Mouse (Mus musculus): ENCODE results near the gene Rabgap1l. TPM values are rescaled to one million over a fixed set of nuclear protein-coding genes. Genes with fewer than 3 reads are reported as not detected.

Gene Rabgap1l
- polyA plus RNA-seq, 1 experiment, result 14.2 TPM

DNA sequence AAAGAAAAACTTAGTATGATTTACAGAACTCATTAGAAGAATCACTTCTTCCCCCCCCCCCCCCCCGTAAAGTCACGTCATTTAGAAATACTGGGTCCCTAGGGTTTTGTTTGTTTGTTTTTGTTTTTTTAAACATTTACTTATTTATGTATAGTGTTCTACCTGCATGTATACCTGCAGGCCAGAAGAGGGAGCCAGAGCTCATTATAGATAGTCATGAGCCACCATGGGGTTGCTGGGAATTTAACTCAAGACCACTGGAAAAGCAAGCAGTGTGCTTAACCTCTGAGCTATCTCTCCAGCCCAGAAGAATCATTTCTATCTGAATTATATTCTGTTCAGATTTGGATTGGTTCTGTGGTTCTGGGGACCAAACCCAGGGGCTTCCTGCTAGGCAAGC, 539.9 kb downstream of the Rabgap1l start:
- Histone ChIP-seq H3K4me3 (ENCODE audit: control insufficient read depth, low read depth, low read length) (no peak overlapping the region), H3K36me3 (ENCODE audit: control insufficient read depth, insufficient read depth, low read length) (peaks cover 1% of the 10 kb centered on the region; the same call in 1 of the 2 replicates), H3K27me3 (ENCODE audit: control insufficient read depth, insufficient read depth, low read length) (no peaks in the 10 kb centered on the region), H3K27ac (ENCODE audit: control insufficient read depth, insufficient read depth, low read depth, low read length) (no peak overlapping the region), H3K4me1 (ENCODE audit: control insufficient read depth, insufficient read depth, low read length) (no peaks in the 10 kb centered on the region)
- TF ChIP-seq POLR2A (IDR thresholded peaks at IDR 0.05; ENCODE audit: control insufficient read depth, low read depth, low read length) (no peak), CTCF (IDR thresholded peaks at IDR 0.05; ENCODE audit: control insufficient read depth, insufficient read depth, insufficient replicate concordance, low read depth, low read length) (no peak)

DNA sequence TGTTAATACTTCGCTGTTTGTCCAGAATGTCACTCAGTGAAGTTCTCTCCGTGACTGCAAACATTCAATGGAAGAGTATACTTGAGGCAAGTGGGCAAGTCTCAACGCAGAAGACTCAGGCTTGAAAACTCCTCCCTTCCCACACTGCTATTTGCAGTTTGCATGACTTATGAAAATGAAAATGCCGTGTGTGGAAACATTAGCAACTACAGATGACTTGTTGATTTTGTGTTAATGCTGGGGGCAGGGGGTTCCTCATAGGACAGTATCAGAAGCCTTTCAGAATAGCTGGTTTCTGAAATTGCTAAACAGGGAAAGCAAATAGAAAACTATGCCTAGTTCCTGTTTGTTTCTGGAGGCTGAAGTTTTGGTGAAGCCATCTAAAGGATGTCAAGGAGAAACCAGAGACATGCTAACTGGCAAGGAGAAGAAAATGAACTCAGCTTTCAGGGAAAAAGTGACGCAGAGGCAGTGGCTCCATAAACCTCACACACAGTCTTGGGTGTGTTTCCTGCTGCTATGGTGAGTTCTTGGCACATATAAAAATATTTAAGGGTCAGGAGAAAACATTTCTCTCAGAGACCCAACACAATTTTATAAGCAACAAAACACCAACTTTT, 541.5 kb downstream of the Rabgap1l start:
- Histone ChIP-seq H3K4me3 (ENCODE audit: control insufficient read depth, low read depth, low read length) (no peak overlapping the region), H3K4me1 (ENCODE audit: control insufficient read depth, insufficient read depth, low read length) (no peaks in the 10 kb centered on the region), H3K36me3 (ENCODE audit: control insufficient read depth, insufficient read depth, low read length) (peaks cover 1% of the 10 kb centered on the region; the same call in 1 of the 2 replicates), H3K27ac (ENCODE audit: control insufficient read depth, insufficient read depth, low read depth, low read length) (no peak overlapping the region), H3K27me3 (ENCODE audit: control insufficient read depth, insufficient read depth, low read length) (no peaks in the 10 kb centered on the region)
- TF ChIP-seq CTCF (IDR thresholded peaks at IDR 0.05; ENCODE audit: control insufficient read depth, insufficient read depth, insufficient replicate concordance, low read depth, low read length) (no peak), POLR2A (IDR thresholded peaks at IDR 0.05; ENCODE audit: control insufficient read depth, low read depth, low read length) (no peak)

DNA sequence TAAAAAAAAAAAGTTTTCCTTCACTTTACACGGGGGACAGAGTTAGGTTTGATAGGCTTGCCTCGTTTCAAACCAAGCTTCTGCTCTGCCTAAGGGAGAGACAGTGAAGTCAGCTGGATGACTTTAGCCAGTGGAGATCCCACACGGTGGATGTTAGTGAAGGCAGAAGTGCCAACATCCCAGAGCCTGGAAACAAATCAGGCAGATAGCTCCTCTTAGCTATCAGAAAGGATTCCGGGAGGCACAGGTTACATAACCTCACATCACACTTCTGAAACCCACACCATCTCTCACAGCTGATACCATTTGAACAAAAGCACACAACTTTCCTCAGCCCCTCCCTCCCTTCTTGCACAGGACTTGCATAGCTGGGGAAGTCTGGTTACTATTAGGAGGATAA, 542.2 kb downstream of the Rabgap1l start:
- H3K27me3 ChIP-seq (ENCODE audit: control insufficient read depth, insufficient read depth, low read length), result no peaks in the 10 kb centered on the region
- no peak overlapping the region for H3K4me3 ChIP-seq (ENCODE audit: control insufficient read depth, low read depth, low read length)
- no peaks in the 10 kb centered on the region for H3K36me3 ChIP-seq (ENCODE audit: control insufficient read depth, insufficient read depth, low read length)
- no peak overlapping the region for H3K27ac ChIP-seq (ENCODE audit: control insufficient read depth, insufficient read depth, low read depth, low read length)
- H3K4me1 ChIP-seq (ENCODE audit: control insufficient read depth, insufficient read depth, low read length), result no peaks in the 10 kb centered on the region
- TF ChIP-seq POLR2A (IDR thresholded peaks at IDR 0.05; ENCODE audit: control insufficient read depth, low read depth, low read length) (no peak), CTCF (IDR thresholded peaks at IDR 0.05; ENCODE audit: control insufficient read depth, insufficient read depth, insufficient replicate concordance, low read depth, low read length) (no peak)

DNA sequence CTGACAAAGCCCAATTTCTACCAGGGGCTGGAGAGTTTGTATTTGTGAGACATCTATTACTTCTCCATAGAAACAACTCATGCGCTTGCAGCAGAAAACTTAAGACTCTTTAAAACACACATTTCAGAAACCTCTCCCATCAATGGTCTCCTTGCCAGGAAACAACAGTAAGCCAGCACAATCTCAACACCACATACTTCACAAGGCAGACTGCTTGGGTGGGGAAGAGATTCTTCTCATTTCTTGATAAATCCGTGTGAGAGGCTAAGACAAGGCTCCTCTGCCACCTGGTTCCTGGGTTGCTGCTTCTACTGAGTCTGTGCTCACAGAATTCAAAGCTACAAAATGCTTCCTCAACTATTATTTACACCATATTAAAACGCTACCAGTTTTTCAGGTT, 543.2 kb downstream of the Rabgap1l start:
- Histone ChIP-seq H3K4me3 (ENCODE audit: control insufficient read depth, low read depth, low read length) (no peak overlapping the region), H3K4me1 (ENCODE audit: control insufficient read depth, insufficient read depth, low read length) (no peaks in the 10 kb centered on the region), H3K36me3 (ENCODE audit: control insufficient read depth, insufficient read depth, low read length) (no peaks in the 10 kb centered on the region), H3K27ac (ENCODE audit: control insufficient read depth, insufficient read depth, low read depth, low read length) (no peak overlapping the region), H3K27me3 (ENCODE audit: control insufficient read depth, insufficient read depth, low read length) (no peaks in the 10 kb centered on the region)
- TF ChIP-seq CTCF (IDR thresholded peaks at IDR 0.05; ENCODE audit: control insufficient read depth, insufficient read depth, insufficient replicate concordance, low read depth, low read length) (no peak), POLR2A (IDR thresholded peaks at IDR 0.05; ENCODE audit: control insufficient read depth, low read depth, low read length) (no peak)

DNA sequence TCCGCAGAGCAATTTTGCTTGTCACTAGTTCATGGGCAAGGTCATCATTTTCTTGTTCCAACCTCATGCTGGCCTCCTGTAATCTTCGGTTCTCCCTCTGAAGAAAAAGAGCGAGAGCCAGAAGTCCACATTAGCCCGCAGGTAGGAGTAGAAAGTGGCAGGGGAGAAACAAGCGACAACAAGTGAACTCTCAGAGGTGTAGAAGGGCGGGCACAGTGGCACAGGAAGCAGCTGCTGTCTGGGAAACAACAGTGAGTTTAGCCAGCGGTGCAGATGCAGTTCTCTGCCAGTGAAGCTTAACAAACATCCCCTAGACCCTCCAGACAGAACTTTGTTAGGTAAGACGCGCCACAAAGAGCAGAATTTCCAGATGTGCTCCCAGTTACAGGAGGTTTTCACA, 545.5 kb downstream of the Rabgap1l start:
- Histone ChIP-seq H3K4me1 (ENCODE audit: control insufficient read depth, insufficient read depth, low read length) (no peaks in the 10 kb centered on the region), H3K4me3 (ENCODE audit: control insufficient read depth, low read depth, low read length) (no peak overlapping the region), H3K27ac (ENCODE audit: control insufficient read depth, insufficient read depth, low read depth, low read length) (no peak overlapping the region), H3K27me3 (ENCODE audit: control insufficient read depth, insufficient read depth, low read length) (no peaks in the 10 kb centered on the region), H3K36me3 (ENCODE audit: control insufficient read depth, insufficient read depth, low read length) (no peaks in the 10 kb centered on the region)
- TF ChIP-seq POLR2A (IDR thresholded peaks at IDR 0.05; ENCODE audit: control insufficient read depth, low read depth, low read length), result no peak
- no peak for TF ChIP-seq CTCF (IDR thresholded peaks at IDR 0.05; ENCODE audit: control insufficient read depth, insufficient read depth, insufficient replicate concordance, low read depth, low read length)

DNA sequence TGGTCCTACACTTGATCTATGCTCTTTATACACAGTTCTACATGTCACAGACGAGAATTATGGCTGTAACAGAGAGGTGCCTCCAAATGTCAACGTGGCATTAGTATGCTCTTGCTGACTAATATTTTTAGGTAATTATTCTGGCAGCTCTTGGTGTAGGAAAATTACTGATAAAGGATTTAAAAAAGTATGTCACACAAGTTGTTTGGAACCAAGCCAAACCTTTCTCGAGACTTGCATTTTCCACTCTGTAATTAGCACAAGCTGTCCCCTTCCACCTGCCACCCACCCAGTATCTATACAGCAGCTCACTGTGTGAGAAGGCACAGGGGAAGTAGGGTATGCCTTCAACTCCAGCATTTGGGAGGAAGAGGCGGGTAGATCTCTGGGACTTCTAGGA, 546.2 kb downstream of the Rabgap1l start:
- no peaks in the 10 kb centered on the region for H3K36me3 ChIP-seq (ENCODE audit: control insufficient read depth, insufficient read depth, low read length)
- no peaks in the 10 kb centered on the region for H3K4me1 ChIP-seq (ENCODE audit: control insufficient read depth, insufficient read depth, low read length)
- no peak for TF ChIP-seq POLR2A (IDR thresholded peaks at IDR 0.05; ENCODE audit: control insufficient read depth, low read depth, low read length)

DNA sequence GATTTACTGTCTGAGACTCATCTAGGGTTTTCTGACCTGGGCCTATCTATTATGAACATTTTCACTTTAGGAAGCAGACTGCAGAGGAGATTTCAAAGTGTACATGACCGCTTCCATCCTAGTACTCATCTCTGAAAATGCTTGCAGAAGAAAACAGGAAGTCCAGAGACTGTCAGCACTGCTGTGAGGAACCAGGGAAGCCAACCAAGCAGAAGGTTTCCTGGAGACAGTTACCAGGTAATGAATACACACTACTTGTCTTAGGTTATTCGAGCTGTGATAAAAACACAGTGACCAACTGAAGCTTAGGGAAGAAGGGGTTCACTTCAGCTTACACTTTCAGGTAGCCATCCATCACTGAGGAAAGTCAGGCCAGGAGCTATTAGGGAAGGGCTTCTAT, 547.1 kb downstream of the Rabgap1l start:
- TF ChIP-seq POLR2A (IDR thresholded peaks at IDR 0.05; ENCODE audit: control insufficient read depth, low read depth, low read length) (no peak), CTCF (IDR thresholded peaks at IDR 0.05; ENCODE audit: control insufficient read depth, insufficient read depth, insufficient replicate concordance, low read depth, low read length) (no peak)
- H3K4me1 ChIP-seq (ENCODE audit: control insufficient read depth, insufficient read depth, low read length), result no peaks in the 10 kb centered on the region

More for the DNA sequence above, 546.2 kb downstream of the Rabgap1l start:
- no peaks in the 10 kb centered on the region for H3K27me3 ChIP-seq (ENCODE audit: control insufficient read depth, insufficient read depth, low read length)
- H3K4me3 ChIP-seq (ENCODE audit: control insufficient read depth, low read depth, low read length), result no peak overlapping the region
- no peak overlapping the region for H3K27ac ChIP-seq (ENCODE audit: control insufficient read depth, insufficient read depth, low read depth, low read length)

DNA sequence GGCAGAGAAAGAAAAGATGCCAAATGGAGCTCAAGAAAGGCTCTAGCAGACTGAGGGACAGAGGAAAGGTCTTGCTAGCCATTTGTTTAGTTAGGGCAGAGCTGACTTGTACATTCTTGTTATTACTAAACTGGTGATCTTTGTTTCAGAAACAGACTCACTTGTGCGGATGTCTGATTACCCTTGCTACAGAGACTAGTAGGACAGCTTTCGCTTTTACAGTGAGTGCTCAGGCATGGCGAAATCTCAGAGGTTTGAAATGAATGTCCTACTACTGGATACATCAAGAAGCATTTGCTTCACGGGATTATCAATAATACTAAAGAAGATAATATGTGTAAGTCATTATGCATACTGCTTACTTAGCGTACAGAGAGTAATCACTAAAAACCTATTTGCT, 548.3 kb downstream of the Rabgap1l start:
- H3K27me3 ChIP-seq (ENCODE audit: control insufficient read depth, insufficient read depth, low read length), result no peaks in the 10 kb centered on the region
- no peaks in the 10 kb centered on the region for H3K36me3 ChIP-seq (ENCODE audit: control insufficient read depth, insufficient read depth, low read length)
- TF ChIP-seq CTCF (IDR thresholded peaks at IDR 0.05; ENCODE audit: control insufficient read depth, insufficient read depth, insufficient replicate concordance, low read depth, low read length) (no peak), POLR2A (IDR thresholded peaks at IDR 0.05; ENCODE audit: control insufficient read depth, low read depth, low read length) (no peak)
- no peak overlapping the region for H3K27ac ChIP-seq (ENCODE audit: control insufficient read depth, insufficient read depth, low read depth, low read length)
- no peak overlapping the region for H3K4me3 ChIP-seq (ENCODE audit: control insufficient read depth, low read depth, low read length)
- H3K4me1 ChIP-seq (ENCODE audit: control insufficient read depth, insufficient read depth, low read length), result no peaks in the 10 kb centered on the region

More for the DNA sequence above, 547.1 kb downstream of the Rabgap1l start:
- no peak overlapping the region for H3K4me3 ChIP-seq (ENCODE audit: control insufficient read depth, low read depth, low read length)
- no peaks in the 10 kb centered on the region for H3K27me3 ChIP-seq (ENCODE audit: control insufficient read depth, insufficient read depth, low read length)
- H3K27ac ChIP-seq (ENCODE audit: control insufficient read depth, insufficient read depth, low read depth, low read length), result no peak overlapping the region
- H3K36me3 ChIP-seq (ENCODE audit: control insufficient read depth, insufficient read depth, low read length), result no peaks in the 10 kb centered on the region
